Mouse (Mus musculus): Measurements from ENCODE around the gene Pard3.

DNA sequence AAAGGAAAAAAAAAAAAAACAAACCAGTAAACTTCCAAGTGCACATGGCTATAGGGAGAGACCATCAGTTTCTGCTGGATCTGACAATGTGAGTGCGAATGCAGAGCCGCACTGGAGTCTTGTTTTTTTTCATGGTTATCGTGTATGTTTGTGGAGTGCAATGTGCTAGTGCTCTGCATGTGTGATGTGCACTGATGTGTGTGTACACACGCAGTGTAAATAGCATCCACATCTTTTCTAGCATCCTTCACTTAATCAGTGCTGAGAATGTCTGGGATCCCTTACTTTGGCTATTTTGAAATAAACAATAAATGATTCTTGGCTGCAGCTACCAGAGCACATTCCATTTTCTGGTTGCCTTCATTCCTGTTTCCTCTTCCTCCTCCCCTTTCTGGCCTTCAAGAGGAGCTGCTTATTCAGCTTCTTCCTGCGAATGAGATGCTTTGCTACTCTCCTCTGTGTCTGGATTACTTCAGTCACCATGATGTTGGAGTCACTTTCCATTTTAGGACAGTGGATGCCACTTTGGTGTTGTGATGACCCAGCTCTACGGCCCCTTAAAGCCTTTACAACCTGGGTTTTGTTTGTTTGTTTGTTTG is 239.3 kb downstream of the Pard3 start:
- TF ChIP-seq POLR2A (IDR thresholded peaks at IDR 0.05; ENCODE audit: low read depth, low read length): no peak
- no peak for TF ChIP-seq E2F4 (IDR thresholded peaks at IDR 0.05; ENCODE audit: insufficient replicate concordance, low read depth, low read length)
- TF ChIP-seq CTCF (conservative IDR thresholded peaks at IDR 0.05 in 1 of 2, IDR thresholded peaks at IDR 0.05 in 1 of 2; ENCODE audit: low read depth in 2 of 2, low read length in 2 of 2): no peak
- TF ChIP-seq BHLHE40 (IDR thresholded peaks at IDR 0.05; ENCODE audit: low read depth, low read length): no peak
- no peak for TF ChIP-seq TBP (conservative IDR thresholded peaks at IDR 0.05; ENCODE audit: low read depth, low read length)
- no peak for TF ChIP-seq UBTF (IDR thresholded peaks at IDR 0.05; ENCODE audit: low read depth, low read length)
- TF ChIP-seq ZMIZ1 (IDR thresholded peaks at IDR 0.05; ENCODE audit: low read depth, low read length): no peak
- no peak for TF ChIP-seq EP300 (IDR thresholded peaks at IDR 0.05; ENCODE audit: low read length)
- no peak for TF ChIP-seq MYC (IDR thresholded peaks at IDR 0.05; ENCODE audit: low read depth, low read length)
